Mouse (Mus musculus): Measurements from ENCODE around the gene Ddx59. TPM values are rescaled to one million over a fixed set of nuclear protein-coding genes. Genes with fewer than 3 reads are reported as not detected.

Gene Ddx59
- 2.2 and 4.7 TPM in 2 replicates for polyA plus RNA-seq (2012; rRNA removed; ENCODE audit: low replicate concordance)

GRCm38 (mm10) chr1:136414798-136415755 lies at the start of gene Ddx59:
TSS of gene Ddx59 (plus strand) at chr1:136415271.

GRCm38 (mm10) chr1:136466143-136466811 lies 51.2 kb downstream of the Ddx59 start, which contains the start of gene Kif14:
TSS of gene Kif14 (plus strand) at chr1:136466343.

Other genes starting within 250 kb of the Ddx59 start
- gene Mroh3, start 202.4 kb upstream of the Ddx59 start, polyA plus RNA-seq (2012; rRNA removed; ENCODE audit: low replicate concordance) = not detected in 2 replicates
- gene Inava, start 181.0 kb upstream of the Ddx59 start, polyA plus RNA-seq (2012; rRNA removed; ENCODE audit: low replicate concordance) = 3.4 and 4.7 TPM in 2 replicates
- 0.26 and 1.9 TPM in 2 replicates for gene Gpr25, start 154.4 kb upstream of the Ddx59 start, polyA plus RNA-seq (2012; rRNA removed; ENCODE audit: low replicate concordance)
- 6.6 and 18.3 TPM in 2 replicates for gene Camsap2, start 69.2 kb upstream of the Ddx59 start, polyA plus RNA-seq (2012; rRNA removed; ENCODE audit: low replicate concordance)
- gene Kif14, start 51.1 kb downstream of the Ddx59 start, polyA plus RNA-seq (2012; rRNA removed; ENCODE audit: low replicate concordance) = 0.12 and 0.27 TPM in 2 replicates
- 2.3 and 2.7 TPM in 2 replicates for gene Zfp281, start 209.6 kb downstream of the Ddx59 start, polyA plus RNA-seq (2012; rRNA removed; ENCODE audit: low replicate concordance)

Measured in mammary gland, adult 2 months (tissue).